Mouse (Mus musculus) heart, adult 2 months (tissue): Measurements from ENCODE around the gene Kcnh7.

Source experiments
- CTCF ChIP-seq: fragments of 200-600 bp; IDR thresholded peaks from 2 replicates; pipeline ENCODE4 v1.8.1; 2022; ENCODE audit warnings: antibody characterized with exemption, mild to moderate bottlenecking, moderate library complexity
- EP300 ChIP-seq: fragments of 200-500 bp; IDR thresholded peaks from 2 replicates; pipeline ENCODE4 v1.6.1; 2011; ENCODE audit warnings: low read depth, low read length, control low read depth; ENCODE audit not compliant: insufficient read depth

DNA sequence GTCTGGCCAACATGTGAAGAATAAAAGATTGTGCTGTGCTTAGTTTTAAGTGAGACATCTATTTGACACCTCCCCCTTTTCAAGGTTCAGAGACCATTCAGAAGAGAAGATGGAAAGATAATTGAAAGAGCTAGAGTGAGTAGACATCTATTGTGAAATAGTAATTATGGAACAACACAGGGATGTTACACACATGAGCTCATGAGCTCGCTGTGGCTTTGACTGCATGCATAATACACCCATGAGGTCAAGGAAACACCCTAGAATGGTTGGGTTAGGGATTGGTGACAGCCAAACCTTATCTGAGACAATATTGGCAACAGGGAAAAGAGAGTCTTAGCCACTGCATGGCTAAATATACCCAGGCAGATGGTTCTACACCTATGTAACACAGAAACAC lies 380.1 kb downstream of the Kcnh7 start:
- TF ChIP-seq EP300 = no peak
- TF ChIP-seq CTCF = no peak
